ENCODE assay signal across 8 mouse cellular contexts in genomic region chr3:131019163-131019956, GRCm38 (mm10).
A peak's percentile ranks its signal among the peaks of the same experiment; 100 is the strongest.
DNase-seq lines count a peak whose midpoint lies in the region; ATAC-seq and TF ChIP-seq lines count a peak whose summit lies in the region.

No protein-coding gene starts in this region.

- H3K4me2 ChIP-seq in embryonic facial prominence, embryonic 13.5 days = peak overlapping the region; percentile 53
- peak overlapping the region; percentile 46 for H3K4me2 ChIP-seq in limb, embryonic 15.5 days
- H3K4me2 ChIP-seq in midbrain, postnatal 0 days (ENCODE audit: low read depth, low read length, poor library complexity, severe bottlenecking) = peak overlapping the region; percentile 26

- H3K36me3 ChIP-seq in embryonic facial prominence, embryonic 13.5 days = no peaks in the 10 kb centered on the region
- no peaks in the 10 kb centered on the region for H3K36me3 ChIP-seq in limb, embryonic 15.5 days
- H3K36me3 ChIP-seq in midbrain, postnatal 0 days (ENCODE audit: insufficient read depth, low read length) = no peaks in the 10 kb centered on the region

- H3K9ac ChIP-seq in embryonic facial prominence, embryonic 13.5 days = peak overlapping the region; percentile 22; the same call in 1 of the 2 replicates
- 0 out of 2 replicates have a peak overlapping the region, but pooled peaks have one; percentile 2 for H3K9ac ChIP-seq in limb, embryonic 15.5 days
- H3K9ac ChIP-seq in midbrain, postnatal 0 days (replicated peaks; ENCODE audit: low read length, poor library complexity, severe bottlenecking) = no peak overlapping the region

- TF ChIP-seq CTCF in midbrain, postnatal 0 days (IDR thresholded peaks at IDR 0.05) = no peak

- H3K27ac ChIP-seq in embryonic facial prominence, embryonic 13.5 days = peak overlapping the region; percentile 48
- H3K27ac ChIP-seq in limb, embryonic 15.5 days = peak overlapping the region; percentile 43; the same call in 1 of the 2 replicates
- no peak overlapping the region for H3K27ac ChIP-seq in midbrain, postnatal 0 days (ENCODE audit: low read depth, low read length)

- H3K4me3 ChIP-seq in embryonic facial prominence, embryonic 13.5 days = peak overlapping the region; percentile 23
- H3K4me3 ChIP-seq in limb, embryonic 15.5 days = peak overlapping the region; percentile 25
- H3K4me3 ChIP-seq in midbrain, postnatal 0 days (ENCODE audit: low read depth, low read length) = no peak overlapping the region

- WGBS in embryonic facial prominence, embryonic 13.5 days = 17% methylated on average over 23 of the region's 23 CpGs
- whole genome bisulfite sequencing in limb, embryonic 15.5 days = 22% methylated on average over 23 of the region's 23 CpGs
- 14% methylated on average over 23 of the region's 23 CpGs for WGBS in midbrain, postnatal 0 days

- no peaks in the 10 kb centered on the region for H3K27me3 ChIP-seq in embryonic facial prominence, embryonic 13.5 days
- no peaks in the 10 kb centered on the region for H3K27me3 ChIP-seq in limb, embryonic 15.5 days
- no peaks in the 10 kb centered on the region for H3K27me3 ChIP-seq in midbrain, postnatal 0 days (ENCODE audit: insufficient read depth, low read length)

- no peaks in the 10 kb centered on the region for H3K9me3 ChIP-seq in embryonic facial prominence, embryonic 13.5 days
- H3K9me3 ChIP-seq in limb, embryonic 15.5 days = no peaks in the 10 kb centered on the region
- no peaks in the 10 kb centered on the region for H3K9me3 ChIP-seq in midbrain, postnatal 0 days (ENCODE audit: low read length)

- H3K4me1 ChIP-seq in embryonic facial prominence, embryonic 13.5 days = peaks cover 38% of the 10 kb centered on the region; the same call in 1 of the 2 replicates
- peaks cover 8% of the 10 kb centered on the region for H3K4me1 ChIP-seq in limb, embryonic 15.5 days
- peaks cover 3% of the 10 kb centered on the region; the same call in 1 of the 2 replicates for H3K4me1 ChIP-seq in midbrain, postnatal 0 days (ENCODE audit: insufficient read depth, low read length)

- ATAC-seq in embryonic facial prominence, embryonic 13.5 days (ENCODE audit: insufficient number of reproducible peaks, insufficient read depth, low FRiP score, low TSS enrichment, low read depth) = 0 out of 2 replicates have a peak, but pooled peaks have one; percentile 27
- ATAC-seq in hematopoietic stem cell, adult 5-6 weeks (replicated peaks in 1 of 2; ENCODE audit: insufficient read depth in 1 of 2, low FRiP score in 2 of 2, low TSS enrichment in 1 of 2, low read depth in 1 of 2, poor library complexity in 2 of 2, severe bottlenecking in 2 of 2) = peak; percentile 84 to 88
- peak; percentile 45; the same call in 1 of the 2 replicates for ATAC-seq in limb, embryonic 15.5 days (ENCODE audit: insufficient number of reproducible peaks, low FRiP score, low TSS enrichment, low read depth)
- peak; percentile 71 for ATAC-seq in midbrain, postnatal 0 days (ENCODE audit: low FRiP score)

- DNase-seq in adrenal gland, adult 2 months = peak; percentile 32
- DNase-seq in adrenal gland, adult 18-20 months (ENCODE audit: low spot score in 2 of 2) = no peak
- DNase-seq in midbrain, postnatal 0 days (ENCODE audit: low spot score) = no peak
- DNase-seq in thymus, adult 18-20 months = peak; percentile 65 to 79
- no peak for DNase-seq in right cerebral cortex, postnatal 25 days

Comparison
In these comparisons a context has a peak if more than half of its experiments do, and no peak if none do; other contexts are left out.
1. DNase-seq: peak in adrenal gland, adult 2 months (single experiment) and thymus, adult 18-20 months (2 of 2); none in adrenal gland, adult 18-20 months (0 of 2), midbrain, postnatal 0 days (single experiment) and right cerebral cortex, postnatal 25 days (single experiment).
2. ATAC-seq: peak in every context shown above with its lines; median percentile 86 in hematopoietic stem cell, adult 5-6 weeks; 71 in midbrain, postnatal 0 days; 45 in limb, embryonic 15.5 days; 27 in embryonic facial prominence, embryonic 13.5 days.
3. Peak in every context shown above with its lines, with median percentiles within 50 percentile points of each other: H3K4me2 ChIP-seq.